Mouse (Mus musculus) heart, postnatal 25 days (tissue): ENCODE data around the gene Egfl7. TPM values are rescaled to one million over a fixed set of nuclear protein-coding genes. Genes with fewer than 3 reads are reported as not detected.

Source experiments
- DNase-seq: peaks from one replicate; pipeline ENCODE4 v3.0.0; 2022; ENCODE audit warnings: low spot score
- intact Hi-C: fragments of 180-260 bp; cut with DNase I; formaldehyde crosslinking; loops from one replicate; pipeline ENCODE4 v1.15.1; 2025
- total RNA-seq, 2 experiments: library from RNA; stranded (reverse); gene quantifications; 2 replicates each; pipeline ENCODE4 v1.2.3; 2021

The Egfl7 gene
- total RNA-seq, 2 experiments from 2014 or later, result 149 to 179 TPM

DNA sequence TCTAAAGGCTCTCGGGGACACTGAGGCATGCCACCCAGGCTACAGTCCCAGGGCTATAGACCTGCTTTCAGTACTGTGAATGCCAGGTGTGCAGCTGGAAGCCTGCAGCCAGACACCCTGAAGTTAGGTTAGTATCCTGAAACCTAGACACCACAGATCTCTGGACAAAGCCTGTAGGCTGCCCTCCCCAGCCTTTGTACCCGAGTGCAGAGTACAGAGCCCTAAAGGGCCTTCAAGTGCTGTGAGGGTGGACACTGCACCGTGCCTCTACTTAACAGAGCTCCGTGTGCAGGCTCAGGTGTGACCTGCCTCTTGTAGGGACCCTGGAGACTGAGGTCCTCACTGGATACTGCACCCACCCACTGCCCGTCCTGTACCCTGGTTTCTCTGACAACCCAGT, 19.3 kb upstream of the Egfl7 start:
- DNase-seq, result no peak
- intact Hi-C loops, result loop anchor here (5.0 to 10.0 kb wide), 2 partner anchors 238 to 406 kb away; no protein-coding TSS in a partner anchor

DNA sequence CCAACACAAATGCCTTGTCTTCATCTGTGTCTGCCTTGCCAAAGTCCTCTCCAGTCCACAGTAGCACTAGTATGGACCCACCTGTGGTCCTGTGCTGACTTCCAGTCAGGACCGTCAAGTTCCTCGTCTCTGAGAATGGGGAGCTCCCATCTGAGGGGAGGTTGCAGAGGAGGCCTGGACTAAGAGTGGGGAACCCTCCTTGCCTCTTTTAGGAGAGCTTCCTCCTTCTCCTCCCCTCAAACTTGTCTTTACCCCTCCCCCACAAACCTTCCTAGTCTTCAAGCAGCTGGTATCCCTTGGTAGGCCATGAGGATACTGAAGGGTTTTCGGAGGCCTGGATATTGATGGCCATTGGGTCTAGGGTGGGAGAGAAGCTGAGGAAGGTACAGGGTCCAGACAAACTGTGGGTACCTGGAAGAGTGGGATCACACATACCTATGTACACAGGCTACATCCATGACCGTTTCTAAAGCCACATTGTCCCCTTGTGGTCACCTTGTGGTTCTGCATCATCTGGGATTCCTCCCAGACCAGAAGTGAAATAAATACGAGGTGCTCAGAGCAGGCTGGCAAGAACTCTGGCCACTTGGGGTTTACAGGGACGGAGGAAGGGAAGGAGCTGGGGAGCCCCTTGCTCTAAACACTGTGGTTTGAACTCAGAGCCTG, 18.3 kb upstream of the Egfl7 start:
- DNase-seq, result no peak
- intact Hi-C loops, result loop anchor here (1.0 to 10.0 kb wide), 3 partner anchors 112 to 407 kb away; no protein-coding TSS in a partner anchor

DNA sequence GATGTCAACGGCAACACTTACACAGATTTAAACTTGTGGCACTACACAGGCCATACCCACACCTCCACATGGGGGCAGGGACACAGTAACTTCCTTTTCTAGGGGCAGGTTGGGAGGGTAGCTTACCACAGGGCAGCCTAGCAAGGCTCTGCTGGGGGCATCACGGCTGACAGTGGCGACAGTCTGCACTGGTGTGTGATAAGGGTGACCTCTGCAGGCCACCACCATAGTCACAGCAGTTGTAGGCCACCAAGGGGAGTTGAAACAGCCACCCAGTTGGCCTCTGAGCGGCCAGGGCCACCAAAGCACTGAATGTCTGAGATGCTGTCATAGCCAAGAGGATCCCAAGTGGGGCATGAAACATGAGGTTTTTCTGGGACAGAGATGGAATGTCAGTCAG, 13.6 kb upstream of the Egfl7 start:
- intact Hi-C loops, result loop anchor here (2.0 to 10.0 kb wide), 2 partner anchors 265 to 411 kb away; no protein-coding TSS in a partner anchor
- DNase-seq, result no peak

DNA sequence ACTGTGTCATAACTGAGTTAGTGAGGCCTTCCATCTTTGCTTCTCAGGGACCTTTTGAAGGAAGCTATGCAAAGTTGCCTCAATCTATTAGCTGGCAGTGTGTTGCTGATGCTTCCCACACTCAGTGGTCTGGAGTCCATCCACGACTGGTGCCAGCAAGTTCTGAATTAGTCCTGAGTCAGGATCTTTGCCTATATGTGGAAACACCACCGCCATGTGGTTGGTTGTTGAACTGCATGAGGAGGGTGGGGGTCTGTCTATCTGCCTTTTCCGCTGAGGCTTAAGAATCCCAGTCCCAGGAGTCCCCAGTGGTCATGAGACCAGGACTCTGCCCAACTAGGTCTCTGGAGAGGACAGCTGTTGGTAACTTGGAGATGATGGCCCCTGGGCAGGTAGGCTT, 9.8 kb upstream of the Egfl7 start:
- intact Hi-C loops, result loop anchor here (2.0 kb wide), 1 partner anchor 71 kb away; no protein-coding TSS in a partner anchor
- DNase-seq, result no peak

DNA sequence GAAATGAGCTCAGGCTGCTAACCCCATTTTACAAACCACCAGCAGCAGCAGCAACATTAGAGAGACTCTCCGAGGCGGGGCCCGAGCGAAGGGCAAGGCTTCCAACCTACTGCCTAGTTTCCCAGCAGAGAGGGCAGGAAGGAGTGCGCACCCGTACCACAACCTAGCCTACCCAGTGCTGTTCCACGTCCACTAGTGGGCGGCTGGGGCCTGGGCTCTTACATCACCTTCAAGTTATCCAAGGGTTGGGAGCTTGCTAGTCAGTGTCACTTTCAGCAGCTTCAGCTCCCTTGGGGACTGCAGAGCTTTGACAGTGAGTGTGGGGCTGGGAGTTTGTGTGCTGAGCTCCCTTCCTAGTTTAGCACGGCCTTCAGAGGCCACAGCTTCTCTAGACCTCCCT, 8.4 kb upstream of the Egfl7 start:
- DNase-seq, result no peak
- intact Hi-C loops, result loop anchor here (1.0 to 2.0 kb wide), 2 partner anchors 12 to 69 kb away; no protein-coding TSS in a partner anchor

DNA sequence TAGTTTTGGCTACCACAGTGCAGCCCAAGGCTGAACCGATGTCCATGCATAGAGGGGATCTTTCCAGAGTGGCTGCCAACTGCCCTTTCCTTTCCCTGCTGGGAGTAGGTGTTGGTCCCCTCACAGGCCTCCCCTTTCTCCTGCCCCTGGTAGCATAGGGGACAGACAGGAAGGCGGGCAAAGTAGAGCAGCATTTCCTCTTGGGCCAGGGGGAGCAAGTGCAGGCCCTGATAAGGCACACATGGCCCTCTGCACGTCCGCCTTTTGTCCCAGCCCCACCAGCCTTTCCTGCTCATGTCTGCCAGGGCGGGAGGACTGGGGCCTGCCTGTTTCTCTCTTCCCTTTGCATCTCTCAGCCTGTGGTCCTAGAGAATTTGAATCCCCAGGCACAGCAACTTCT, 8.0 kb upstream of the Egfl7 start:
- intact Hi-C loops, result loop anchor here (1.0 to 2.0 kb wide), 2 partner anchors 11 to 69 kb away; no protein-coding TSS in a partner anchor
- DNase-seq, result peak; percentile 78

DNA sequence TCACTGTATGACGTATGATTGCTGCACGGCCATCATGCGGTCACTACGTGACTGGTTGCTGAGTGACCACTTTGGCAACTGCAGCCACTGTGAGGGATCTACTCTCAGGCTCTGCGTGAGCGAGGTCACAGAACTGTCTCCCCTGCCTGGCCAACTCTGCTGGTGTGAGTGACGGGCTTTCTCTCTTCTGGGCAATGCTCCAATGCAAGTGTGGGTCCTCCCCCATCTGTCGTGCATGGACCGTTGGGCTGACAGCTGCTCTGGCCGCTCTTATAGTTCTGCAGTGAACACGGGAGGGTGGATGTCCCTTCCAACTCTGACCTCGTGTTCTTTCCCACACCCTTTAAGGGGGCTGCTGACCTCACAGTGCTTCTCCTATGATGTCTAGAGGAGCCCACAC, 6.4 kb upstream of the Egfl7 start:
- intact Hi-C loops, result no loop called here
- peak; percentile 49 for DNase-seq

DNA sequence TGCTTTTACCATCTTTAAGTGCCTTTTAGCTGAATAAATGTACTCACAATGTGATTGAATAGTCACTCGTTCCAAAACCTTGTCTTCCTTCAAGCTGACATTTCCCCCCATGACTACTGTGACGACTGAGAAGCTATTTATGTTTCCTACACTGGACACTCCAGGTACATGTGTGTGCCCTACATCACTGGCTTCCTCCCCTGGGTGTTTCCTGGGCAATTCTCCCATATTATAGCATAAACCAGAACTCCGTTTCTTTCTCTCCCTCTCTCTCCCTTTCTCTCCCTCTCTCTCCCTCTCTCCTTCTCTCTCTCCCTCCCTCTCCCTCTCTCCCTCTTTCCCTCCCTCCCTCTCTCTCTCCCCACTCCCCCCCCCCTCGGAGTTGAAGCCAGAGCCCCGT, 6.0 kb upstream of the Egfl7 start:
- no peak for DNase-seq
- intact Hi-C loops, result no loop called here

DNA sequence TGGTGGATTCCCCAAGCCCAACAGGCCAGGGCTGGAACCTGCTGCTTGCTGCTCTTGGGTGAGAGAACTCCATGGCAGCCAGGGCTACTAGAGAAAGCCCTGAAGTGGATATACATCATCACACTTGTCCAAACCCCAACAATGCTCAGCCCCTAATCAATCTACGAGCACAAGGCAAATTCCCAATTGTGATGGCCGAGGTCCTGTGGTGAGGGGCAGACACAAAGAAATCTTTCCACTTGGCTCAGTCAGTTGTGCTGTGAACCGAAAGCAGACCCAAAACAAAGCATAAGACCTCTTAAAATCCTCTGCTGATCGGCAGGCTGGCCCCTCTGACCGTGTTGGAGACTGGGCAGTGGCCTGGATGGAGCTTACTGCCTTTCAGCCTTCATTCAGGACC, 5.0 kb upstream of the Egfl7 start:
- intact Hi-C loops, result no loop called here

DNA sequence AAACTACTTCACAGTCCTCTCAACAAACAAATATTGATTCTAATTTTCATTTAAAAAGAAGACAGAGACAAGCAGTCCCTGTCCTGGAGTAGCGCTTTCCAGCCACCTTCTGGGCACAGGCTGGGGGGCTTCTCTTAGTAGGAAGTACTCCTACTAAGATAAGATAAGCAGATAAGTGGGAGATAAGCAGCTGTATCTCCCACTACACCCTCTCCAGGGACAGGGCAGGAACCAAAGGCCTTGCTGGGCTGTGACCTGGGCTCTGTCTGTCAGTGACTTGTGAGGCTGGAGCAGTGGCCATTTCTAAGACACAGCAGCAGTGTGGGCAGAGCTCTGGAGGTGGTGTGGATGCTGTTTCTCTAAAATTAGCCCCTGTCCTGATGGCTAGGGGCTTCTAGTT, 4.4 kb upstream of the Egfl7 start:
- DNase-seq, result no peak
- intact Hi-C loops, result no loop called here

More for the DNA sequence above, 5.0 kb upstream of the Egfl7 start:
- no peak for DNase-seq

DNA sequence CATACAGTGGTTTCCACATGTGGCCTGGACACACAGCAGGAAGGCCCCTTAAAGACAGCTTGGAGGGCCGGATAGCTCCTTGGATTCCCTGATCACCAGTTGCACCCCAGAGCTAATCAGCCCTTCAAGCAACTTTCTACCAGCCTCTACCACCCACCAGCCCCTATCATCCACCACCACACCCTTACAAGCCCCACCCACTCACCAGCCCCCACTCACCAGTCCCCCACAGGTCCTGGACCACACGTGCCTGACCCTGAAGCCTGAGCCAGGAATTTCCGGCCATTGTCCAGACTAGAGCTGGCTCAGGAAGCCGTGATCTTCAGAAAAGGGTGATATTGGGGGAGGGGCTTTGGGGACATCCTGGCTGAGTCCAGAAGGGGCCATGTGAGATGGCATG, 3.9 kb upstream of the Egfl7 start:
- intact Hi-C loops, result no loop called here

DNA sequence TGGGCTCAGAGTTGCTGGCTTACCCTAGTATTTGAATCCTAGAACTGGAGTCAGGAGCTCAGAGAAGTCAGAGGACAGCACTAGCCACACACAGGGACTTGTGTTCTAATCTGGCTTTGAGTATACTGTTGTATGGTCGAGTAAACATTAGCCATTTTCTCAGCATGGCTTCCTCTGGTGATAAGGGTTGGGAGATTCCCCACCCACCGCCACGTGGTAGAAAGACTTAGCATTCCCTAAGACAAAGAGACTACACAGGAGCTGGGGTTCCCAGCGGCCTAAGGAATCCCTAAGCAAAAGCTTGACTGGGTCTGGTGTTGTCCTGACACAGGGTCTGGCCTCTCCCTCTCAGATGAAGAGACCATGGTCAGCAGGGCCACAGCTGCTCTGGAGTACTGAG, 3.4 kb upstream of the Egfl7 start:
- DNase-seq, result no peak
- intact Hi-C loops, result no loop called here

More for the DNA sequence above, 3.9 kb upstream of the Egfl7 start:
- peak; percentile 70 for DNase-seq

DNA sequence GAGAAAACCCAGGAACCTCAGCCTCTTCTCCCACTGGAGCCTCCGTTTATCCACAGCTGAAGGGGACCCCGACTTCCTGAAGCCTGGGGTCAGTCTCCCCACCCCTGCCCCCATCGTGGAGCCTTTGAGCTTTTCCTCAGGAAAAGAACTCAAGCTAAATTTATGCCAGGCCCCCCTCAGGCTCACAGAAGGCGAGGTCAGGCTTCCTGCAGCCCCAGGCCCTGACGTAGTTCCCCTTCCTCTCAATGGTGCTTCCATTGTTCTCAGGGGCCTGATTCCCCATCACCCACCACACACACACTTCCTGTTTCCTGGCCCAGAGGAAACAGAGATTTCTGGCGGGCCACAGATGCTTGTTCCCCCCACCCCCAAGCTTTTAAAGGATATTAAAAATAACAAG, 1.4 kb upstream of the Egfl7 start:
- peak; percentile 77 for DNase-seq
- intact Hi-C loops, result no loop called here

DNA sequence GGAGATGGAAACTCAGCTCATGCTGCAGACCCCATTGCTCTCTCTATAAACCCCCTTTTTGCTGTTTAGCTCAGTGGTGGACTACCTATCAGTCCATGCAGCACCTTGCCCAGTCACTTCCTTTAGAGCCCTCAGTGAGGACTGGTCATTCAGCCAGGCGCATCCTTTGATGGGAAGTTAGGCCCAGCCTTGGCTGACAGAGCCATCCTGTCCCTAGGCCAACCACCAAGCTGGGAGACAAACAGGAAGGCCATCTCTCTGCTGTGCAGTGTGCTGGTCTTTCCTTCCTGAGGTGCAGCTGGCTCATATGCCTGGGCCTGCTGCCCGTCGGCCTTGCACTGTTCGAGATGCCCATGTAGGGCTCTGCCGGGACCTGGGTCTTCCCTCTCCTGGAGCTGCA, 937 bp downstream of the Egfl7 start:
- DNase-seq, result no peak
- intact Hi-C loops, result no loop called here

DNA sequence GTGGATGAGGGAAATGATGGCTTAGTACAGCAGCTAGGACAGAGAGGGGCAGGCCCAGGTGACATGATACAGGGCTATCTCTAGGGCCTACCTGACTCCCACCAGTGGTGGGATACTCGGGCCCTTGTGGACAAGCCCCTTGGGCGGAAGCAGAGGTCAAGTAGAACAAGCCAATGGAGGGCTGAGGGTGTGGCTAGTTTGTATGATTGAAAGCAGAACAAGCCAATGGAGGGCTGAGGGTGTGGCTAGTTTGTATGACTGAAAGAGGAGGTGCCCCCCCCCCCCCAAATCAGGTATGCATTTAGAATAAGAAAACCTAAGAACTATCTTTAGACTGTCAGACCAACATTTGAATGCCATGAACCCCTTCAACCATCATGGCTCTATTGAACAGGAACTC, 2.4 kb downstream of the Egfl7 start:
- intact Hi-C loops, result no loop called here
- no peak for DNase-seq

DNA sequence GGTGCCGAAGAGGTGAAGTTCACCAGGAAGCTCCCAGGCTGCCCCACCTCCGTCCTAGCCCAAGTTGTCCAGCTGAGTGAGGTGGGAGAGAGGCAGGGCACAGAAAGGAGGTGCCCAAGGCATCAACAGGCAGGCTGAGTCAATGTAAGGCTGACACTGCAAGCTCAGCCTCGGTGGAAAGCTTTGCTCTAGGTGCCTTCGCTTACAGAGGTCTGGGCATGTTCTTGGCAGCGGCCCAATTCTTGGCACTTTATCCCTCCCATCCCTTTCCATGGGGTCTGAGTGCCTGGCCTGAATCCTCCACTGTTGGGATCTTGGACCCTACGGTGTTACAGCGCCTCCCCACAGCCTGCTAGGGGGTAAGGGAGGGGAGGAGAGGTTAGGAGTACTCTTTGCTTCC, 2.9 kb downstream of the Egfl7 start:
- no peak for DNase-seq
- intact Hi-C loops, result loop anchor here (1.0 kb wide), 1 partner anchor 11 kb away; no protein-coding TSS in a partner anchor

DNA sequence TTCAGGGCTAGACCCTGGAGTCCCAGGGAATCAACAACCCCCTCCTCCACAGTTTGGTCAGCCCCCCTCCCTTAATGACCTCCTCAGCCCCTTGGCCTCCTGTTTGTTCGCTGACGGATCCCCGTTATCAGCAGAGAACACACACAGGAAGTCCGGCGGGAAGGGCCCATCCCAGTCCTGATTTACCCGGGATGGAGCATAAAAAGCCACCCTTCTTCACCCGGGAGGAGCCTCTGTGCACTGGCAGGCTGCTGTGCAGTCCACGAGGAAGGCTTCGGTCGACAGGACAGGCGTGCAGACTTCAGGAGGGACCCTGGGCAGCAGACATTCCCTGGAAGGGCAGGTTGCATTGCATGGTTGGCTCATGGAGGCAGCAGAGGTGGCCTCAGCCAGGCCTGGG, 3.8 kb downstream of the Egfl7 start:
- intact Hi-C loops, result loop anchor here (1.0 kb wide), 1 partner anchor 12 kb away; no protein-coding TSS in a partner anchor
- peak; percentile 83 for DNase-seq

DNA sequence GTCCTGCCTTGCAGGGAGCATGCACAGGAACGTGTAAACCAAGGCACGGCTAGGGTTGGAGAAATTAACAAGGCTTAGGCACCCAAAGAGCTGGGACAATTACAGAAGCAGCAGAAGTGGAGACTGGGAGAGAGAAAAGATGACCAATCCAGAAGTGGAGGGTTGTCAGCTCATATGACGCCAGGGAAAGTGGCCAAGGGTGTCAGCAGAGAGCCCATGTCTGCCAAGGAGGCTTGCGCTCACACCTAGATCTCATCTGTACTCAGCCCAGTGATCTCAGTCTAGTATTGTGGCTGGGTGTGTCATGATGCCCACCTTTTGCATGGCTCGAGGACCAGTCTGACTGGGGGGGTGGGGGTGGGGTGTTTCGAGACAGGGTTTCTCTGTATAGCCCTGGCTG, 5.9 kb downstream of the Egfl7 start:
- intact Hi-C loops, result no loop called here
- no peak for DNase-seq

DNA sequence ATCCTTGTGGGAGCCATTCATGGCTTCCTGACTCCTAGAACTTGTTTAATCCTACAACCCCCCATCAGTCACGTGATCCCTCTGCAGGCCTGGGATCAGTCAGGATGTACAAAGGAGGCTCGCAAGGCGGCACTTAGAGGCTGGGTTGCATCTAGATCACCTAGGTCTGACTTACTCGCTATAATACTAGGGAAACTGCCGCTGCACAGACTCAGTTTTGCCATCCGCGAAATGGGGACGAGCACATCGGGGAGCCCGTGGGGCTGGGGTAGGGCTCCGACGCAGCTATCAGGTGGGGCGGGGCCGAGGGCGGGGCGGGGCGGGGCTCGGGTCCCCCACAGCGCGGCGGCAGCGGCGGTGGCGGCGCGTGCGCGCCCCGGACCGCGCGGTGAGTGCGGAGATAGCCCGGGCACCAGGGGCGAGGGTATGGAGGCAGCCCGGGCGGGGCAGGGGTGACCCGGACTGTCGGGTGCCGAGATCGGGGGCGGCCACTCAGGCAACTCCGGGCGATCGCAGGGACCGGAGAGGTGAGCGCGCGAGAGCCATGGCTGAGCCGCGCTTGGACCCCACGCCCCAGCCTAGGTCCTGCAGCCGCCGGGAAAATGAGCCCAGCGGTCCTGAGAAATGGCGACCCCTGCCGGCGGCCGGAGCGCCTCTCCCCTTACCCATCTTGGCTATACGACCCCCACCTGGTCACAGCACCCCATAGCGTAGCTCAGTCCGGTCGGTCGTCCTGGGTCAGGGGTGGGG, 6.7 kb downstream of the Egfl7 start, which contains the start of gene Gm20532:
Gm20532 (plus strand) TSS at position 346 of the 750 bp plus-strand sequence.
- DNase-seq, result no peak
- intact Hi-C loops, result no loop called here

DNA sequence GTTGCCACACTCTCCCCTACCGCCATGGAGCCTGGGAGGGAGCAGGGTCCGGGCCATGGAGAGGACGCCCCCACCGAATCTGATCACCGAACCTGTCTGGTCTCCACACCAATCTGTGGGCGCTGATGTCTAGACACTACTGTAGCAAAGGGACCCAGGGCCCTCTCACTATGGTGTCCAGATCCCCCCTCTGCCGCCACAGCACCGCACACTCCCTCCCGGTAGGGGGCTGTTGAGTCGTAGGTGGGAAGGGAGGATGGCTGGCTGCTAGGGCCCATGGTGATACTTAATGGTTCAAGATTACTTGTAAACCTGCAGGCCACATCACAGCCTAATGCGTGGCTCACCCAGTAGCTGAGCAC, 7.2 kb downstream of the Egfl7 start:
- intact Hi-C loops, result no loop called here
- DNase-seq, result no peak

DNA sequence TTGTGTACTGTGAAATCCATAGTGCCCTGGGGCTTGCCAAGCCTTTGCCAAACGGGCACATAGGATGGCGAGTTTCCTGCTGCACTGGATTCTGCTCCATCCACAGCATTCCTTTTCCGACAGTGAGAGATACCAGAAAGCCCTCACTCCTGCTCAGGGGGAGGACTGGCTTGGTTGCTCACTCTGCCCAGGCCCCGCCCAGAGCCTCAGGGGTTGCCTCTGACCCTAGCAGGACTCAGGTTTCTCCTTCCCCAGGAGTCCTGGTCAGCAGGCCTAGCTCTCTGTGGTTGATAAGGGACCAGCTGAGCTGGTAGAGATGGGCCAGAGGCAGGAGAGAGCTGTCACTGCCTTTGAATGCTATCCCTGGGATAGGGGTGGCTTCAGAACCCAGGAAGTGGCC, 8.8 kb downstream of the Egfl7 start:
- DNase-seq, result no peak
- intact Hi-C loops, result no loop called here
